9 mouse cellular contexts compared by ENCODE assay signal in genomic region chr3:102205458-102205830, GRCm38 (mm10). TPM values are rescaled to one million over a fixed set of nuclear protein-coding genes. Genes with fewer than 3 reads are reported as not detected.
DNase-seq lines count a peak whose midpoint lies in the region; ATAC-seq and TF ChIP-seq lines count a peak whose summit lies in the region.
"Had no signal": no experiment of that assay in that cellular context is flagged by ENCODE, and none has a peak within 500 bp of the region (broad histone marks: within the 10 kb centered on the region; RNA-seq: fewer than 3 reads in every experiment).

No protein-coding gene starts in this region.

- peak overlapping the region; percentile 85 for H3K4me2 ChIP-seq in lung, embryonic 16.5 days (ENCODE audit: low read depth, low read length)
- peak overlapping the region; percentile 97 for H3K4me2 ChIP-seq in forebrain, postnatal 0 days (ENCODE audit: low read depth)
- 0 out of 2 replicates have a peak overlapping the region, but pooled peaks have one; percentile 73 for H3K4me2 ChIP-seq in liver, embryonic 16.5 days (ENCODE audit: low read depth, low read length)

- ATAC-seq in lung, embryonic 16.5 days (ENCODE audit: low read depth), result no peak
- peak; percentile 18; the same call in 1 of the 2 replicates for ATAC-seq in forebrain, postnatal 0 days
- no peak for ATAC-seq in liver, embryonic 16.5 days (ENCODE audit: low read depth)
- ATAC-seq in monocyte, adult 5-6 weeks (replicated peaks; ENCODE audit: insufficient number of reproducible peaks, low FRiP score, low TSS enrichment, poor library complexity, severe bottlenecking), result no peak

- no peaks in the 10 kb centered on the region for H3K9me3 ChIP-seq in lung, embryonic 16.5 days (ENCODE audit: control insufficient read depth, low read length)
- H3K9me3 ChIP-seq in forebrain, postnatal 0 days (ENCODE audit: low read length), result no peaks in the 10 kb centered on the region
- H3K9me3 ChIP-seq in liver, embryonic 16.5 days (replicated peaks; ENCODE audit: control insufficient read depth, low read length), result no peaks in the 10 kb centered on the region

- H3K4me1 ChIP-seq in lung, embryonic 16.5 days (replicated peaks; ENCODE audit: control insufficient read depth, insufficient read depth, low read length), result peaks cover 15% of the 10 kb centered on the region
- H3K4me1 ChIP-seq in forebrain, postnatal 0 days (ENCODE audit: insufficient read depth), result peaks cover 12% of the 10 kb centered on the region; the same call in 1 of the 2 replicates
- no peaks in the 10 kb centered on the region for H3K4me1 ChIP-seq in liver, embryonic 16.5 days (ENCODE audit: control insufficient read depth, low read depth, low read length)

- no peak for TF ChIP-seq CTCF in forebrain, postnatal 0 days (IDR thresholded peaks at IDR 0.05; ENCODE audit: low read depth)

- H3K27me3 ChIP-seq in lung, embryonic 16.5 days (ENCODE audit: control insufficient read depth, insufficient read depth, low read depth, low read length), result peaks cover 11% of the 10 kb centered on the region
- peaks cover 29% of the 10 kb centered on the region for H3K27me3 ChIP-seq in forebrain, postnatal 0 days (ENCODE audit: insufficient read depth, low read length)
- peaks cover 59% of the 10 kb centered on the region for H3K27me3 ChIP-seq in liver, embryonic 16.5 days (ENCODE audit: control insufficient read depth, insufficient read depth, low read depth, low read length)

- H3K9ac ChIP-seq in lung, embryonic 16.5 days (ENCODE audit: low read length), result no peak overlapping the region
- H3K9ac ChIP-seq in forebrain, postnatal 0 days, result no peak overlapping the region
- no peak overlapping the region for H3K9ac ChIP-seq in liver, embryonic 16.5 days (ENCODE audit: low read depth, low read length)

- 16% methylated on average over 7 of the region's 7 CpGs for WGBS in lung, embryonic 16.5 days
- WGBS in forebrain, postnatal 0 days, result 3% methylated on average over 7 of the region's 7 CpGs
- 9% methylated on average over 7 of the region's 7 CpGs for WGBS in liver, embryonic 16.5 days (ENCODE audit: insufficient replicate concordance)

- DNase-seq in lung, adult 18-20 months, result no peak
- DNase-seq in forebrain, postnatal 0 days, result no peak
- DNase-seq in cerebellum, adult 11 months, result no peak
- no peak for DNase-seq in adrenal gland, adult 2 months
- DNase-seq: layer of hippocampus, adult 9-11 months had no signal

- H3K36me3 ChIP-seq in lung, embryonic 16.5 days (ENCODE audit: control insufficient read depth, insufficient read depth, low read length), result no peaks in the 10 kb centered on the region
- no peaks in the 10 kb centered on the region for H3K36me3 ChIP-seq in forebrain, postnatal 0 days (ENCODE audit: insufficient read depth)
- no peaks in the 10 kb centered on the region for H3K36me3 ChIP-seq in liver, embryonic 16.5 days (ENCODE audit: control insufficient read depth, insufficient read depth)

- H3K27ac ChIP-seq in lung, embryonic 16.5 days (ENCODE audit: low read length), result no peak overlapping the region
- 0 out of 2 replicates have a peak overlapping the region, but pooled peaks have one; percentile 29 for H3K27ac ChIP-seq in forebrain, postnatal 0 days (ENCODE audit: low read depth, low read length)
- no peak overlapping the region for H3K27ac ChIP-seq in liver, embryonic 16.5 days (ENCODE audit: low read length)

- no peak overlapping the region for H3K4me3 ChIP-seq in lung, embryonic 16.5 days (ENCODE audit: low read length)
- H3K4me3 ChIP-seq in forebrain, postnatal 0 days (ENCODE audit: low read depth, low read length), result peak overlapping the region; percentile 60
- H3K4me3 ChIP-seq in liver, embryonic 16.5 days (ENCODE audit: low read depth, low read length), result no peak overlapping the region
- H3K4me3 ChIP-seq: megakaryocyte, embryonic 14.5 days had no signal

RNA-seq across cellular contexts. Expression of gene Vangl1, which starts 1.0 kb away (rescaled TPM):
- 27.3 and 28.4 TPM in 2 replicates for polyA plus RNA-seq in lung, embryonic 16.5 days (2015; fragmentation: Nextera tagmentation; extraction: Ambion mirVana)
- 6.5 TPM in 2 replicates for total RNA-seq in forebrain, postnatal 0 days (2014; rRNA removed)
- polyA plus RNA-seq in forebrain, postnatal 0 days (2015; fragmentation: Nextera tagmentation; extraction: Ambion mirVana), result 3.5 and 5.7 TPM in 2 replicates
- 54.6 and 59.3 TPM in 2 replicates for polyA plus RNA-seq in liver, embryonic 16.5 days (2015; fragmentation: Nextera tagmentation; extraction: Ambion mirVana)
- 1.4 TPM in 1 of 3 replicates, not detected in the others for total RNA-seq in monocyte, adult 5-6 weeks (2017)
- 10 to 100 TPM; 33.2 to 33.4 TPM for total RNA-seq in adrenal gland, adult 2 months (2021)
- 19.4 and 27.3 TPM in 2 replicates for polyA plus RNA-seq in adrenal gland, adult 2 months (2012; rRNA removed)
